Mouse (Mus musculus) myocyte (in vitro differentiated cells): ENCODE measurements around the gene Meis2.

Experiments used
- CEBPB ChIP-seq: IDR thresholded peaks from 2 replicates; pipeline ENCODE4 v1.6.1; 2011; ENCODE audit warnings: mild to moderate bottlenecking, moderate library complexity; ENCODE audit not compliant: poor library complexity, insufficient read depth, severe bottlenecking
- E2F4 ChIP-seq: IDR thresholded peaks from one replicate; pipeline ENCODE4 v1.6.1; 2011; ENCODE audit warnings: mild to moderate bottlenecking, control low read depth, moderate library complexity; ENCODE audit not compliant: insufficient read depth
- MAX ChIP-seq: IDR thresholded peaks from one replicate; pipeline ENCODE4 v1.6.1; 2011; ENCODE audit warnings: low read depth, mild to moderate bottlenecking, control low read depth
- MYOD1 ChIP-seq, 3 experiments: IDR thresholded peaks; one replicate each; pipeline ENCODE4 v1.6.1; 2011; ENCODE audit warnings: control low read depth in 2 of 3, low read depth in 2 of 3, mild to moderate bottlenecking in 2 of 3, moderate library complexity in 1 of 3; ENCODE audit not compliant: insufficient read length in 2 of 3, control insufficient read depth in 1 of 3
- MYOG ChIP-seq, 3 experiments: IDR thresholded peaks; one replicate each; pipeline ENCODE4 v1.6.1; 2011; ENCODE audit warnings: control low read depth in 2 of 3, low read depth in 2 of 3, mild to moderate bottlenecking in 2 of 3; ENCODE audit not compliant: insufficient read length in 2 of 3, control insufficient read depth in 1 of 3, insufficient read depth in 1 of 3
- POLR2A ChIP-seq: IDR thresholded peaks from one replicate; pipeline ENCODE4 v1.6.1; 2011; ENCODE audit warnings: low read depth, mild to moderate bottlenecking, control low read depth, moderate library complexity; ENCODE audit not compliant: insufficient read length
- POLR2AphosphoS2 ChIP-seq: IDR thresholded peaks from one replicate; pipeline ENCODE4 v1.6.1; 2011; ENCODE audit warnings: low read depth, control low read depth; ENCODE audit not compliant: insufficient read length
- TCF12 ChIP-seq: IDR thresholded peaks from one replicate; pipeline ENCODE4 v1.6.1; 2011; ENCODE audit warnings: mild to moderate bottlenecking, control low read depth; ENCODE audit not compliant: poor library complexity, insufficient read depth, severe bottlenecking
- USF1 ChIP-seq: IDR thresholded peaks from one replicate; pipeline ENCODE4 v1.6.1; 2011; ENCODE audit warnings: low read depth, mild to moderate bottlenecking, control low read depth, moderate library complexity

DNA sequence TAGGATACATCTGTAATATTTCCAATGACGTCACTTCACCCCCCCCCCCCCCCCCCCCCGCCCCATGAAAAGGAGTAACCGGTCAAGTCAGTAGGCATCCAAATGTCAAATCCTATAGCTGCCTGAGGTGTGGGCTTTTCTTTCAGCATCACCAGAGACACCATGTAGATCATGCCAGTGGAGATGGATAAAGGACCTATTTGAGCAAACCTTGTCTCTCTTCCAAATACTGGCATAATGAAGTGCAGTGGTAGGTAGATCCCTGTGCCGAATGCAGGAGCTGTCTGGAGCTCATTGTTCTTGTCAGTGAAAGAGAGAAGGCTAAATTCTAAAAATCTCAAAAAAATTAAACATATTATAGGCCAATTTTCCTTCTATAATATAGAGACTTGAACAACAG is 151.1 kb downstream of the Meis2 start:
- no peak for TF ChIP-seq POLR2A
- no peak for TF ChIP-seq USF1
- TF ChIP-seq E2F4, result no peak
- TF ChIP-seq POLR2AphosphoS2, result no peak
- no peak for TF ChIP-seq TCF12
- TF ChIP-seq MYOD1 (IDR thresholded peaks at IDR 0.05; ENCODE audit: control insufficient read depth in 1 of 3, insufficient read length in 2 of 3, low read depth in 2 of 3), result no peak
- no peak for TF ChIP-seq MAX
- no peak for TF ChIP-seq MYOG (IDR thresholded peaks at IDR 0.05; ENCODE audit: control insufficient read depth in 1 of 3, insufficient read depth in 1 of 3, insufficient read length in 2 of 3, low read depth in 2 of 3)
- TF ChIP-seq CEBPB, result no peak
